Mouse (Mus musculus) bone marrow, adult 2 months (tissue): ENCODE measurements around the gene Endou. TPM values are rescaled to one million over a fixed set of nuclear protein-coding genes. Genes with fewer than 3 reads are reported as not detected.

Experiments used
- H3K27ac ChIP-seq: fragments of 200-500 bp; 2 replicates; pipeline ENCODE4 v1.5.1; 2012; ENCODE audit warnings: low read depth, mild to moderate bottlenecking, control low read depth, inconsistent platforms, low read length; ENCODE audit not compliant: control insufficient read depth, poor library complexity, insufficient read depth
- H3K4me1 ChIP-seq: fragments of 200-500 bp; 2 replicates; pipeline ENCODE4 v1.6.1; 2011; ENCODE audit warnings: low read length; ENCODE audit not compliant: control insufficient read depth, insufficient read depth
- H3K4me3 ChIP-seq: fragments of 200-500 bp; replicated peaks from 2 replicates; pipeline ENCODE3; 2011; ENCODE audit warnings: mild to moderate bottlenecking, low read depth, low read length, control low read depth; ENCODE audit not compliant: control insufficient read depth
- CTCF ChIP-seq: fragments of 200-500 bp; IDR thresholded peaks from 2 replicates; pipeline ENCODE4 v1.5.1; 2011; ENCODE audit warnings: low read length, control low read depth; ENCODE audit not compliant: control insufficient read depth, insufficient read depth
- POLR2A ChIP-seq: fragments of 200-500 bp; IDR thresholded peaks from 2 replicates; pipeline ENCODE4 v1.6.1; 2011; ENCODE audit warnings: low read depth, mild to moderate bottlenecking, control low read depth, low read length, borderline replicate concordance; ENCODE audit not compliant: control insufficient read depth
- WGBS: fragments of 180-500 bp; shearing (Covaris S2); methylation state at CpG from one replicate; pipeline ENCODE4 v1.1.7; 2018; 5-methylcytosine and 5-hydroxymethylcytosine counted together
- polyA plus RNA-seq: library from polyadenylated mRNA; stranded (reverse); fragments of >200 nt; gene quantifications from 2 replicates; pipeline ENCODE4 v1.2.4, GENCODE M21; 2011; ENCODE audit warnings: low replicate concordance; ENCODE audit not compliant: missing spikeins, insufficient read depth, insufficient read length

Gene Endou
- polyA plus RNA-seq, 1 experiment: 7.3 TPM

DNA sequence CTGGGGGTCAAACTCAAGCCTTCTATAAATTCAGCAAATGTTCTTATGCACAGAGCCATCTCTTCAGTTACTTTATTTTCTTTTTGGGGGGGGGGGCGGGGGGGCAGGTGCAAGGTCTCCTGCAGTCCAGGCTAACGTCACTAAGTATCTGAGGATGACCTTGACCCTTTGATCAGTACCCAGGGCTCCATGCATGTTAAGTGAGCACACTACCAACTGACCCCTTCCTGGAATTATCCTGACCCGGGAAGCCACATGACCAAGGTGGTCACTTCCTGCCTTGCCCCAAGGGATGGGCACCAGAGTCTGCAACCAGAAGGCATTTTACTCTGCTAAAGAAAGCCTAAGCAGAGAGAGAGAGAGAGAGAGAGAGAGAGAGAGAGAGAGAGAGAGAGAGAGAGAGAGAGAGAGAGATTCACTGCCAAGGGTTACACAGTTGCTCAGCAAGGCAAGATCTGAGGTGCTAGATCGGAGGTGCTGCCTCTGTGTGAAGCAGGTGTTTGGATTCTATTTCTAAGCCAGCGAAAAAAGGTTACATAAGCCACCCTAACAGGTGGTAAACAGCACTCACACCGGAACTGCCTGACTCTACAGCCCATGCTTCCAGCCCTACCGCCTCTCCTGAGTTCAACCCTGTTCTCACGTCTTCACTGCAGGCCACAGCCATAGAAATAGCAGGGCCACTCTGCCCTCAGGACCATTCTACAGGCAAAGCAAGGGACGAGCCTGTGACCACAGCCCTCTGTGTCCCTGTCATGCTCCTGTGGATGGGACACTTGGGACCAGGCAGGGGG is 32.3 kb upstream of the Endou start:
- WGBS: 63% methylated on average over 9 of the region's 9 CpGs
- H3K4me3 ChIP-seq: no peak overlapping the region
- no peak overlapping the region for H3K27ac ChIP-seq
- TF ChIP-seq CTCF: no peak
- no peak for TF ChIP-seq POLR2A
- H3K4me1 ChIP-seq: peaks cover 2% of the 10 kb centered on the region

DNA sequence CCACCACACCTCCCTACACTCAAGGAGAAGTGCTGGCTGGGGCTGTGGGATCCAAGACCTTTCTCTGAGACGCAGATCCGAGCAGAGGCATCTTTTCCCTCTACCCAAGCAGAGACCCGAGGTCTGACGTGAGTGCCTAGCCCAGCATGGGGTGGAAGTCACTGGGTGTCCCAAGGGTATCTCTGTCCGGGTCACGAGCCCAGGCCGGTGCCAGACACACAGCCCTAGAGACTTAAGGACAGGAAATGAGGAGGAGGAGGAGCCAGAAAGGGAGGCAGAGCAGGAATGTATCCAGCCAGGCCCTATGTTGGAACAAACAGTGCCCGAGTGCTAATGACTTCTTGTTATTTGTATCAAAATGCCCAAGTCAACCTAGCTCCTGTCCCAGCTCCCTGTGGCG is 31.6 kb upstream of the Endou start:
- Histone ChIP-seq H3K27ac (no peak overlapping the region), H3K4me3 (no peak overlapping the region), H3K4me1 (no peaks in the 10 kb centered on the region; the same call in none of the 2 replicates)
- WGBS: 70% methylated on average over 9 of the region's 9 CpGs
- TF ChIP-seq POLR2A (no peak), CTCF (no peak)

DNA sequence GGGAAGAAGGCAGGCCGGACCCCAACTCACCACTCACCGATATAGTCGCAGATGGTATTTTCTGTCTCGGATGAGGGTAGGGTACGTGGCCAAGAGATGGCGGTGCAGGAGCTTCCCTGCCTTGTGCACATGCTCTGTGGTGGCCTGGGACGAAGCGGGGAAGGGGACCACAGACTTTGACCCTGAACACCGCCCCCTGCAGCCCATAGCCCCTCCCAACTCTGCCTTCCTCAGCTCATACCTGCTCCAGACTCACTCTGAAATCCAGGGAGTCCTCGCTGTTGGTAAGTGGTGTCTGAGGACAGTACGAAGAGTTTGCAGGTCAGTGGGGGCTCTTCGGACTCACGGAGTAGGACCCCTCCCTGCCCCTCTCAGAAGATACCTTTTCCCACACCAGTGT is 30.3 kb upstream of the Endou start:
- Histone ChIP-seq H3K4me1 (no peaks in the 10 kb centered on the region; the same call in none of the 2 replicates), H3K27ac (no peak overlapping the region), H3K4me3 (no peak overlapping the region)
- 88% methylated on average over 13 of the region's 13 CpGs for WGBS
- TF ChIP-seq CTCF (no peak), POLR2A (no peak)

DNA sequence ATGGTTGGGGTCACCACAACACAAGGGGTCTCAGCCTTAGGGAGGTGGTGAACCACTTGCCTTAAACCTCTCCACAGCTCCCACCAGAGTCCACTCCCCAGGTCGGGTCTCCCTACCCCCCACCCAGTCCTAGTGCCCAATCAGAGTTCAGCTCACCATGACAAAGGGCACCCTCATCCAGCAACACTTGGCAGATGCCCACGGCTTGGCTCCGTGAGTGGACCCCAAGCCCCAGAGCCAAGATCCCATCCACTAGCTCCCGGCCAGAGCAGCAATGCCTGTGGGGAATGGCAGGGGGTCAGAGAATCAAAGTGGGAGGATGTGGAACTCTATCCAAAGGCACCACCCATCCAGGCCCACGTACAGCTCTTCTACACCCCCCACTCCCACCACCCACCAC is 29.8 kb upstream of the Endou start:
- no peak overlapping the region for H3K4me3 ChIP-seq
- H3K4me1 ChIP-seq: no peaks in the 10 kb centered on the region; the same call in none of the 2 replicates
- H3K27ac ChIP-seq: no peak overlapping the region
- TF ChIP-seq POLR2A (no peak), CTCF (no peak)
- WGBS: 85% methylated on average over 5 of the region's 5 CpGs

DNA sequence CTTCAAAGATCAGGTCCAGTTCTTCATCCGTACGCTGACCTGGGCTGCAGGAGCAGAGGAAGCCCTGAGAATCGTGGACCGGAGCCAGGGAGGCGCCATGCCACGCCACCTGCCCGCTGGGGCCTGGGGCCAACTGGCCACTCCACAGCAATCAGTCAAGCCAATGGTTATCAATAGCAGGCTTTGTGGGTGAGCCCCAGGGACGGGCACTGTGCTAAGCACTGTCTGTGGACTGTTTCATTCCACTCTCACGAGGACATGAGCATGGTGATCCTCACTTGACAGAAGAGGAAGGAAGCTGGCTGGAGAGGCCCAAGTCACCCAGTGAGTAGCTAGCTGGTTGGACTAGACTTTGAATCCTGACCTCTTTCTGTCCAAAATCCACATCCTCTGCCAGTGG is 28.9 kb upstream of the Endou start:
- Histone ChIP-seq H3K27ac (no peak overlapping the region), H3K4me3 (no peak overlapping the region), H3K4me1 (no peaks in the 10 kb centered on the region; the same call in none of the 2 replicates)
- TF ChIP-seq CTCF (no peak), POLR2A (no peak)
- WGBS: 64% methylated on average over 9 of the region's 9 CpGs

DNA sequence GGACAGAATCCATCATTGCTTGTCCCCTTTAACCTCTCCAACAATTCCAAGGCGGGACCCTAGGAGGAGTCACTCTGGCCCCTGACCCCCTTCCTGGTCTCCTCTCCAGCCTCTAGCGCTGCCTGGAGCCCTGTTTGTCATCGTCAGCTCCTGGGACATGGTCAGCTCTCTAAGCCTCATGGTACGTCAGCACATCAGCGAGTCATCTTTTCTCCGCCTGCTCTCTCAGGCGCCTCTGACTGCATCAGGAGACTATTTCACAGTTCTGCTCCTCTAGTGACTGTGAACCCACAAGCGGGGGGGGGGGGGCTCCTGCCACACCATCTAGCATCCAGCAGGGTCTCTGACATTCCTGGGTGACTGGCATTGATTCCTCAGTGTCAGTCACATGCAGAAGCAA is 24.2 kb upstream of the Endou start:
- no peak for TF ChIP-seq POLR2A
- TF ChIP-seq CTCF: no peak
- Histone ChIP-seq H3K4me1 (peaks cover 5% of the 10 kb centered on the region), H3K27ac (no peak overlapping the region), H3K4me3 (no peak overlapping the region)
- WGBS: 75% methylated on average over 8 of the region's 8 CpGs

DNA sequence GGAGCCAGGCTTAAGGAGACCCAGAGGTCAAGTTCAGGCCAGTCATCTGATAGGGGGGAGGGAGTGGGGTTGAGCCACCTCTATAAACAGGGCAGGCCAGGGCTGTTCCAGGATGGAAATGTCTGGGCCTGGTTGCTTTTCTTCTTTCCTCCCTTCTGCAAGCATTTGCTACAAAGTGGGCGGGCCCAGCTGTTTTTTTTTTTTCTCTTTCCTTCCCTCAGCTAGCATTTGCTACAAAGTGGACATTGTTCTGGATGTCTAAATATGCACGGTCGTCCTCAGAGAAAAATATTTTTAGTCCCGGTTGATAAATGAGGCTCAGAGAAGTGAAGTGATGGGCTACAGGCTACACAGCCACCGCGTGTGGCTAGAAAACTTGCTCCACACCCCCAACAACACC is 23.3 kb upstream of the Endou start:
- no peak for TF ChIP-seq POLR2A
- TF ChIP-seq CTCF: no peak
- no peak overlapping the region for H3K27ac ChIP-seq
- 63% methylated on average over 6 of the region's 6 CpGs for WGBS
- no peak overlapping the region for H3K4me3 ChIP-seq
- peaks cover 9% of the 10 kb centered on the region for H3K4me1 ChIP-seq

DNA sequence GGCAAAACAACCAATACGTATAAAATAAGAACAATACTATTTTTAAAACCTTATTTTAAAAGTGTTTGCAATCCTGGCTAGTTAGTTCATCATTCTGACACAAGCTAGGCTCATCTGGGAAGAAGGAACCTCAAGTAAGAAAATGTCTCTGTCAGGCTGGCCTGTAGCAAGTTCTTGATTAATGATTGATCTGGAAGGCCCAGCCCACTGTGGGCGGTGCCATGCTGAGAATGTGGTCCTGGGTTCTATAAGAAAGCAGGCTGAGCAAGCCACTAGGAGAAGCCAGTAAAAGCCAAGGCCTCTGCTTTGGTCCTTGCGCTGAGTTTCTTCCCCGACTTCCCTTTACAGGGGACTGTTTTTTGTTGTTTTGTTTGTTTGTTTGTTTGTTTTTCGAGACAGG is 21.4 kb upstream of the Endou start:
- H3K4me3 ChIP-seq: no peak overlapping the region
- peaks cover 9% of the 10 kb centered on the region for H3K4me1 ChIP-seq
- no peak overlapping the region for H3K27ac ChIP-seq
- 87% methylated on average over 5 of the region's 5 CpGs for WGBS
- no peak for TF ChIP-seq POLR2A
- no peak for TF ChIP-seq CTCF
